Mouse (Mus musculus) lung, embryonic 14.5 days (tissue): ENCODE data around the gene Ralgapb. TPM values are rescaled to one million over a fixed set of nuclear protein-coding genes. Genes with fewer than 3 reads are reported as not detected.

Experiments
- ATAC-seq: fragments of 200-750 bp; cut with Nextera tagmentation; 2 replicates; pipeline ENCODE4 v1.8.0; 2017; ENCODE audit warnings: mild to moderate bottlenecking, moderate TSS enrichment, moderate library complexity; ENCODE audit not compliant: insufficient read depth
- DNase-seq: peaks from one replicate; pipeline ENCODE4 v3.0.0-alpha.2; 2015
- H3K27ac ChIP-seq: fragments of 300-500 bp; sonication (generic); 2 replicates; pipeline ENCODE4 v1.5.1; 2014; ENCODE audit warnings: low read depth, mild to moderate bottlenecking, moderate library complexity
- H3K27me3 ChIP-seq: fragments of 300-500 bp; sonication (generic); 2 replicates; pipeline ENCODE4 v1.6.1; 2014; ENCODE audit warnings: low read length, control low read depth; ENCODE audit not compliant: insufficient read depth
- H3K36me3 ChIP-seq: fragments of 300-500 bp; sonication (generic); 2 replicates; pipeline ENCODE4 v1.6.1; 2014; ENCODE audit warnings: control low read depth; ENCODE audit not compliant: insufficient read depth
- H3K4me1 ChIP-seq: fragments of 300-500 bp; sonication (generic); 2 replicates; pipeline ENCODE4 v1.6.1; 2014; ENCODE audit warnings: antibody characterized with exemption, control low read depth; ENCODE audit not compliant: insufficient read depth
- H3K4me2 ChIP-seq: fragments of 300-500 bp; sonication (generic); 2 replicates; pipeline ENCODE4 v1.6.1; 2014; ENCODE audit warnings: mild to moderate bottlenecking
- H3K4me3 ChIP-seq: fragments of 300-500 bp; sonication (generic); 2 replicates; pipeline ENCODE4 v1.5.1; 2014; ENCODE audit warnings: low read depth, low read length
- H3K9ac ChIP-seq: fragments of 300-500 bp; sonication (generic); 2 replicates; pipeline ENCODE4 v1.6.1; 2014
- H3K9me3 ChIP-seq: fragments of 300-500 bp; sonication (generic); 2 replicates; pipeline ENCODE4 v1.6.1; 2016; ENCODE audit warnings: low read depth, low read length, control low read depth
- CTCF ChIP-seq: IDR thresholded peaks from 2 replicates; pipeline ENCODE4 v1.5.1; 2016; ENCODE audit warnings: antibody characterized with exemption, low read depth
- WGBS: fragments of 180-500 bp; shearing (Covaris S2); extraction: QIAGEN DNeasy Blood & Tissue Kit; methylation state at CpG from one replicate; pipeline ENCODE4 v1.1.7; 2014; 5-methylcytosine and 5-hydroxymethylcytosine counted together
- polyA plus RNA-seq: library from polyadenylated mRNA; unstranded; fragments of >200 nt; fragmentation: Nextera tagmentation; extraction: Ambion mirVana; gene quantifications from 2 replicates; pipeline ENCODE4 v1.2.1, GENCODE M21; 2014

The Ralgapb gene
- polyA plus RNA-seq, 1 experiment from 2014 or later, result 22.1 TPM

- Histone ChIP-seq H3K4me1 (no peaks in the 10 kb centered on the region), H3K36me3 (no peaks in the 10 kb centered on the region), H3K27ac (no peak overlapping the region), H3K4me2 (no peak overlapping the region), H3K27me3 (no peaks in the 10 kb centered on the region), H3K9me3 (no peaks in the 10 kb centered on the region), H3K9ac (no peak overlapping the region), H3K4me3 (no peak overlapping the region)
- ATAC-seq (no peak), DNase-seq (peak; percentile 19)
- WGBS, result 50% methylated on average over 11 of the region's 11 CpGs
- TF ChIP-seq CTCF, result no peak
Measured at GRCm38 (mm10) chr2:158519071-158519470, 109.4 kb downstream of the Ralgapb start.

- H3K9me3 ChIP-seq, result no peaks in the 10 kb centered on the region
- H3K9ac ChIP-seq, result no peak overlapping the region
- ATAC-seq (no peak), DNase-seq (no peak)
- 68% methylated on average over 6 of the region's 6 CpGs for WGBS
- H3K4me3 ChIP-seq, result no peak overlapping the region
- TF ChIP-seq CTCF, result no peak
- H3K4me1 ChIP-seq, result no peaks in the 10 kb centered on the region
- H3K36me3 ChIP-seq, result no peaks in the 10 kb centered on the region
- no peak overlapping the region for H3K4me2 ChIP-seq
- no peaks in the 10 kb centered on the region for H3K27me3 ChIP-seq
- no peak overlapping the region for H3K27ac ChIP-seq
Measured at GRCm38 (mm10) chr2:158519800-158520199, 110.2 kb downstream of the Ralgapb start.

GRCm38 (mm10) chr2:158523060-158523459, 113.4 kb downstream of the Ralgapb start:
- no peak for DNase-seq

GRCm38 (mm10) chr2:158524129-158524860, 114.6 kb downstream of the Ralgapb start:
- ATAC-seq (no peak), DNase-seq (no peak)
- WGBS, result 75% methylated on average over 16 of the region's 16 CpGs
- Histone ChIP-seq H3K9ac (no peak overlapping the region), H3K4me1 (no peaks in the 10 kb centered on the region), H3K36me3 (no peaks in the 10 kb centered on the region), H3K4me3 (no peak overlapping the region), H3K4me2 (no peak overlapping the region), H3K27me3 (no peaks in the 10 kb centered on the region), H3K9me3 (no peaks in the 10 kb centered on the region), H3K27ac (no peak overlapping the region)
- no peak for TF ChIP-seq CTCF

More at GRCm38 (mm10) chr2:158523060-158523459, 113.4 kb downstream of the Ralgapb start:
- 68% methylated on average over 8 of the region's 8 CpGs for WGBS
- no peaks in the 10 kb centered on the region for H3K36me3 ChIP-seq
- H3K27me3 ChIP-seq, result no peaks in the 10 kb centered on the region
- no peaks in the 10 kb centered on the region for H3K9me3 ChIP-seq
- H3K4me3 ChIP-seq, result no peak overlapping the region
- no peaks in the 10 kb centered on the region for H3K4me1 ChIP-seq
- no peak overlapping the region for H3K4me2 ChIP-seq
- no peak for TF ChIP-seq CTCF
- no peak overlapping the region for H3K27ac ChIP-seq
- no peak overlapping the region for H3K9ac ChIP-seq
- ATAC-seq, result no peak

- 8% methylated on average over 4 of the region's 4 CpGs for WGBS
- Histone ChIP-seq H3K9ac (no peak overlapping the region), H3K4me1 (no peaks in the 10 kb centered on the region), H3K36me3 (no peaks in the 10 kb centered on the region), H3K4me3 (no peak overlapping the region), H3K27me3 (no peaks in the 10 kb centered on the region), H3K27ac (no peak overlapping the region), H3K4me2 (no peak overlapping the region), H3K9me3 (no peaks in the 10 kb centered on the region)
- TF ChIP-seq CTCF, result peak; percentile 78
- peak; percentile 35; the same call in 1 of the 2 replicates for ATAC-seq
- peak; percentile 76 for DNase-seq
Measured at GRCm38 (mm10) chr2:158534090-158534489, 124.4 kb downstream of the Ralgapb start.

- no peak for ATAC-seq
- Histone ChIP-seq H3K36me3 (no peaks in the 10 kb centered on the region), H3K4me3 (no peak overlapping the region), H3K4me1 (no peaks in the 10 kb centered on the region), H3K9me3 (no peaks in the 10 kb centered on the region), H3K4me2 (no peak overlapping the region), H3K27me3 (no peaks in the 10 kb centered on the region), H3K27ac (no peak overlapping the region), H3K9ac (no peak overlapping the region)
- TF ChIP-seq CTCF, result no peak
- DNase-seq, result no peak
- WGBS, result 80% methylated on average over 8 of the region's 8 CpGs
Measured at GRCm38 (mm10) chr2:158534559-158534958, 124.9 kb downstream of the Ralgapb start.

GRCm38 (mm10) chr2:158539433-158540305, 130.0 kb downstream of the Ralgapb start:
- TF ChIP-seq CTCF, result no peak
- Histone ChIP-seq H3K9me3 (no peaks in the 10 kb centered on the region), H3K27me3 (no peaks in the 10 kb centered on the region), H3K4me1 (no peaks in the 10 kb centered on the region), H3K27ac (no peak overlapping the region), H3K4me3 (no peak overlapping the region), H3K36me3 (no peaks in the 10 kb centered on the region), H3K9ac (no peak overlapping the region), H3K4me2 (peak overlapping the region; percentile 41)
- ATAC-seq, result no peak
- 46% methylated on average over 24 of the region's 24 CpGs for WGBS
- DNase-seq, result peak; percentile 11
